Mouse (Mus musculus) mature B cell (primary cell): ENCODE data around the gene Slc15a2.

Experiments used
- in situ Hi-C: fragments of 300-500 bp; cut with MboI; formaldehyde crosslinking; loops from 2 replicates; pipeline ENCODE4 v1.14.3; 2019

Gene Slc15a2

GRCm38 (mm10) chr16:36770191-36770771 is 14.5 kb downstream of the Slc15a2 start:
- in situ Hi-C loops: no loop called here

- in situ Hi-C loops: no loop called here
These were observed 32.8 kb downstream of the Slc15a2 start for GRCm38 (mm10) chr16:36751979-36752378.

GRCm38 (mm10) chr16:36747767-36748166 is 37.0 kb downstream of the Slc15a2 start:
- in situ Hi-C loops: no loop called here

- in situ Hi-C loops: no loop called here
These were observed 37.7 kb downstream of the Slc15a2 start for GRCm38 (mm10) chr16:36747068-36747467.

GRCm38 (mm10) chr16:36743580-36743979 is 41.2 kb downstream of the Slc15a2 start:
- in situ Hi-C loops: no loop called here

- in situ Hi-C loops: no loop called here
These were observed 45.3 kb downstream of the Slc15a2 start for GRCm38 (mm10) chr16:36739404-36739930.

- in situ Hi-C loops: no loop called here
These were observed 49.3 kb downstream of the Slc15a2 start for GRCm38 (mm10) chr16:36735421-36735820.

GRCm38 (mm10) chr16:36733827-36734226 is 50.9 kb downstream of the Slc15a2 start:
- in situ Hi-C loops: no loop called here

GRCm38 (mm10) chr16:36732572-36732971 is 52.2 kb downstream of the Slc15a2 start:
- in situ Hi-C loops: no loop called here

GRCm38 (mm10) chr16:36728959-36729358 is 55.8 kb downstream of the Slc15a2 start:
- in situ Hi-C loops: loop anchor here (10.0 kb wide), 1 partner anchor 86 kb away; no protein-coding TSS in a partner anchor

GRCm38 (mm10) chr16:36723880-36724443 is 60.8 kb downstream of the Slc15a2 start:
- in situ Hi-C loops: loop anchor here (10.0 kb wide), 1 partner anchor 91 kb away; no protein-coding TSS in a partner anchor

GRCm38 (mm10) chr16:36722739-36723138 is 62.0 kb downstream of the Slc15a2 start:
- in situ Hi-C loops: loop anchor here (10.0 kb wide), 1 partner anchor 92 kb away; no protein-coding TSS in a partner anchor

- in situ Hi-C loops: loop anchor here (10.0 kb wide), 1 partner anchor 94 kb away; no protein-coding TSS in a partner anchor
These were observed 64.3 kb downstream of the Slc15a2 start for GRCm38 (mm10) chr16:36720194-36721055.

- in situ Hi-C loops: loop anchor here (5.0 kb wide), 1 partner anchor 81 kb away; no protein-coding TSS in a partner anchor
These were observed 66.1 kb downstream of the Slc15a2 start for GRCm38 (mm10) chr16:36718637-36719036.

GRCm38 (mm10) chr16:36717481-36717880 is 67.3 kb downstream of the Slc15a2 start:
- in situ Hi-C loops: loop anchor here (5.0 kb wide), 1 partner anchor 80 kb away; no protein-coding TSS in a partner anchor

- in situ Hi-C loops: loop anchor here (5.0 kb wide), 1 partner anchor 234 kb away; no protein-coding TSS in a partner anchor
These were observed 73.0 kb downstream of the Slc15a2 start for GRCm38 (mm10) chr16:36711760-36712159.

- in situ Hi-C loops: loop anchor here (5.0 kb wide), 1 partner anchor 233 kb away; no protein-coding TSS in a partner anchor
These were observed 74.0 kb downstream of the Slc15a2 start for GRCm38 (mm10) chr16:36710794-36711193.

- in situ Hi-C loops: no loop called here
These were observed 75.4 kb downstream of the Slc15a2 start for GRCm38 (mm10) chr16:36709405-36709804.

- in situ Hi-C loops: no loop called here
These were observed 76.0 kb downstream of the Slc15a2 start for GRCm38 (mm10) chr16:36708751-36709150.

- in situ Hi-C loops: no loop called here
These were observed 76.9 kb downstream of the Slc15a2 start for GRCm38 (mm10) chr16:36707702-36708423.

- in situ Hi-C loops: no loop called here
These were observed 84.3 kb downstream of the Slc15a2 start for GRCm38 (mm10) chr16:36700484-36700883.
